Mouse (Mus musculus) MEL (cell line): ENCODE measurements around the gene Pdgfc. TPM values are rescaled to one million over a fixed set of nuclear protein-coding genes. Genes with fewer than 3 reads are reported as not detected.

Experiments used
- DNase-seq: peaks from one replicate; pipeline ENCODE4 v3.0.0; 2011; ENCODE audit warnings: low read depth, low spot score
- H3K27ac ChIP-seq: 2 replicates; pipeline ENCODE4 v1.5.1; 2012; ENCODE audit warnings: low read depth, mild to moderate bottlenecking, control low read depth, low read length, moderate library complexity; ENCODE audit not compliant: control insufficient read depth
- H3K27me3 ChIP-seq, 2 experiments: fragments of 150-350 bp in 1 of 2; sonication (generic) in 1 of 2; 2 replicates each; pipeline ENCODE4 v1.6.1; 2012; ENCODE audit warnings: low read length in 2 of 2, mild to moderate bottlenecking in 2 of 2, improper control_type of control experiment in 1 of 2, moderate library complexity in 1 of 2; ENCODE audit not compliant: insufficient read depth in 2 of 2, control insufficient read depth in 1 of 2
- H3K36me3 ChIP-seq, 2 experiments: 2 replicates each; pipeline ENCODE4 v1.6.1; 2012 to 2014; ENCODE audit warnings: low read length in 2 of 2, improper control_type of control experiment in 1 of 2, inconsistent platforms in 1 of 2, mild to moderate bottlenecking in 1 of 2; ENCODE audit not compliant: insufficient read depth in 2 of 2, control insufficient read depth in 1 of 2
- H3K4me1 ChIP-seq, 2 experiments: fragments of 150-350 bp in 1 of 2; sonication (generic) in 1 of 2; 2 replicates each; pipeline ENCODE4 v1.6.1; 2012; ENCODE audit warnings: low read length in 2 of 2, improper control_type of control experiment in 1 of 2, mild to moderate bottlenecking in 1 of 2; ENCODE audit not compliant: insufficient read depth in 2 of 2, control insufficient read depth in 1 of 2
- H3K4me3 ChIP-seq, 2 experiments: fragments of 150-350 bp in 1 of 2; sonication (generic) in 1 of 2; 2 replicates each; pipeline ENCODE4 v1.5.1; 2012; ENCODE audit warnings: low read depth in 2 of 2, low read length in 2 of 2, mild to moderate bottlenecking in 2 of 2, moderate library complexity in 2 of 2, control low read depth in 1 of 2, improper control_type of control experiment in 1 of 2; ENCODE audit not compliant: control insufficient read depth in 1 of 2, insufficient read depth in 1 of 2
- H3K79me2 ChIP-seq: 2 replicates; pipeline ENCODE4 v1.6.1; 2012; ENCODE audit warnings: mild to moderate bottlenecking, low read length, moderate library complexity; ENCODE audit not compliant: control insufficient read depth, poor library complexity, insufficient read depth
- H3K9ac ChIP-seq: 2 replicates; pipeline ENCODE4 v1.6.1; 2012; ENCODE audit warnings: low read depth, mild to moderate bottlenecking, control low read depth, low read length, moderate library complexity; ENCODE audit not compliant: control insufficient read depth, poor library complexity, severe bottlenecking
- H3K9me3 ChIP-seq: fragments of 150-350 bp; sonication (generic); replicated peaks from 2 replicates; pipeline ENCODE4 v1.6.1; 2012; ENCODE audit warnings: mild to moderate bottlenecking, low read length, improper control_type of control experiment, moderate library complexity; ENCODE audit not compliant: insufficient read depth
- BHLHE40 ChIP-seq: IDR thresholded peaks from 2 replicates; pipeline ENCODE4 v1.6.1; 2012; ENCODE audit warnings: low read depth, mild to moderate bottlenecking, inconsistent platforms, low read length, improper control_type of control experiment, borderline replicate concordance
- CHD1 ChIP-seq: IDR thresholded peaks from 2 replicates; pipeline ENCODE4 v1.6.1; 2012; ENCODE audit warnings: low read depth, mild to moderate bottlenecking, inconsistent platforms, low read length, improper control_type of control experiment
- CHD2 ChIP-seq: IDR thresholded peaks from 2 replicates; pipeline ENCODE4 v1.6.1; 2011; ENCODE audit warnings: low read length, improper control_type of control experiment
- CTCF ChIP-seq, 3 experiments: IDR thresholded peaks in 2 of 3; conservative IDR thresholded peaks in 1 of 3; 2 replicates each; pipeline ENCODE4 v1.5.1; 2011 to 2012; ENCODE audit warnings: low read length in 3 of 3, low read depth in 2 of 3, mild to moderate bottlenecking in 2 of 3, improper control_type of control experiment in 1 of 3, inconsistent platforms in 1 of 3, mixed read lengths in 1 of 3, moderate library complexity in 1 of 3; ENCODE audit not compliant: control insufficient read depth in 1 of 3, insufficient read depth in 1 of 3, poor library complexity in 1 of 3, severe bottlenecking in 1 of 3
- E2F4 ChIP-seq: IDR thresholded peaks from 2 replicates; pipeline ENCODE4 v1.6.1; 2011; ENCODE audit warnings: low read depth, low read length, improper control_type of control experiment, borderline replicate concordance
- ELF1 ChIP-seq: IDR thresholded peaks from 2 replicates; pipeline ENCODE4 v1.6.1; 2014; ENCODE audit warnings: low read depth, mild to moderate bottlenecking, inconsistent platforms, low read length, improper control_type of control experiment, moderate library complexity
- ETS1 ChIP-seq: IDR thresholded peaks from 2 replicates; pipeline ENCODE4 v1.6.1; 2012; ENCODE audit warnings: low read depth, mild to moderate bottlenecking, inconsistent platforms, low read length, improper control_type of control experiment, moderate library complexity
- HCFC1 ChIP-seq: IDR thresholded peaks from 2 replicates; pipeline ENCODE4 v1.6.1; 2012; ENCODE audit warnings: low read depth, mild to moderate bottlenecking, inconsistent platforms, low read length, improper control_type of control experiment, moderate library complexity
- JUND ChIP-seq: IDR thresholded peaks from 2 replicates; pipeline ENCODE4 v1.6.1; 2011; ENCODE audit warnings: low read depth, mild to moderate bottlenecking, improper control_type of control experiment, low read length
- KAT2A ChIP-seq: conservative IDR thresholded peaks from 2 replicates; pipeline ENCODE4 v1.6.1; 2012; ENCODE audit warnings: low read depth, low read length, improper control_type of control experiment, inconsistent platforms
- MEF2A ChIP-seq: IDR thresholded peaks from 2 replicates; pipeline ENCODE4 v1.6.1; 2014; ENCODE audit warnings: low read depth, mild to moderate bottlenecking, inconsistent platforms, low read length, improper control_type of control experiment; ENCODE audit not compliant: poor library complexity, insufficient replicate concordance, severe bottlenecking; ENCODE audit errors: extremely low read depth
- MYC ChIP-seq: IDR thresholded peaks from 2 replicates; pipeline ENCODE4 v1.6.1; 2011; ENCODE audit warnings: low read depth, mild to moderate bottlenecking, low read length, improper control_type of control experiment, moderate library complexity
- NELFE ChIP-seq: IDR thresholded peaks from 2 replicates; pipeline ENCODE4 v1.6.1; 2011; ENCODE audit warnings: low read depth, low read length, improper control_type of control experiment
- NRF1 ChIP-seq: IDR thresholded peaks from 2 replicates; pipeline ENCODE4 v1.6.1; 2014; ENCODE audit warnings: low read depth, mild to moderate bottlenecking, inconsistent platforms, low read length, improper control_type of control experiment, moderate library complexity; ENCODE audit not compliant: poor library complexity, insufficient read depth, severe bottlenecking
- POLR2AphosphoS2 ChIP-seq: IDR thresholded peaks from 2 replicates; pipeline ENCODE4 v1.6.1; 2011; ENCODE audit warnings: low read length, improper control_type of control experiment
- RAD21 ChIP-seq: IDR thresholded peaks from 2 replicates; pipeline ENCODE4 v1.6.1; 2011; ENCODE audit warnings: mild to moderate bottlenecking, low read depth, low read length, improper control_type of control experiment
- RCOR1 ChIP-seq: IDR thresholded peaks from 2 replicates; pipeline ENCODE4 v1.6.1; 2012; ENCODE audit warnings: low read depth, mild to moderate bottlenecking, inconsistent platforms, low read length, improper control_type of control experiment
- SIN3A ChIP-seq: IDR thresholded peaks from 2 replicates; pipeline ENCODE4 v1.6.1; 2012; ENCODE audit warnings: low read length, improper control_type of control experiment, inconsistent platforms
- TAL1 ChIP-seq: IDR thresholded peaks from 2 replicates; pipeline ENCODE4 v1.6.1; 2012; ENCODE audit warnings: mild to moderate bottlenecking, inconsistent platforms, low read length, moderate library complexity, mixed read lengths
- TCF12 ChIP-seq: IDR thresholded peaks from 2 replicates; pipeline ENCODE4 v1.6.1; 2014; ENCODE audit warnings: low read depth, mild to moderate bottlenecking, inconsistent platforms, low read length, improper control_type of control experiment, moderate library complexity
- UBTF ChIP-seq: IDR thresholded peaks from 2 replicates; pipeline ENCODE4 v1.6.1; 2012; ENCODE audit warnings: low read depth, mild to moderate bottlenecking, inconsistent platforms, low read length, improper control_type of control experiment, moderate library complexity, borderline replicate concordance; ENCODE audit not compliant: insufficient read depth
- USF2 ChIP-seq, 2 experiments: IDR thresholded peaks; 2 replicates each; pipeline ENCODE4 v1.6.1; 2011 to 2012; ENCODE audit warnings: improper control_type of control experiment in 2 of 2, low read length in 2 of 2, borderline replicate concordance in 1 of 2, inconsistent platforms in 1 of 2, low read depth in 1 of 2, mild to moderate bottlenecking in 1 of 2; ENCODE audit not compliant: insufficient read depth in 1 of 2
- ZC3H11A ChIP-seq: IDR thresholded peaks from 2 replicates; pipeline ENCODE4 v1.6.1; 2012; ENCODE audit warnings: low read depth, mild to moderate bottlenecking, inconsistent platforms, low read length, improper control_type of control experiment
- ZKSCAN1 ChIP-seq: IDR thresholded peaks from 2 replicates; pipeline ENCODE4 v1.6.1; 2012; ENCODE audit warnings: low read depth, mild to moderate bottlenecking, inconsistent platforms, low read length, improper control_type of control experiment, moderate library complexity
- ZNF384 ChIP-seq: IDR thresholded peaks from 2 replicates; pipeline ENCODE4 v1.6.1; 2012; ENCODE audit warnings: low read depth, mild to moderate bottlenecking, inconsistent platforms, low read length, improper control_type of control experiment
- polyA plus RNA-seq, 2 experiments: library from polyadenylated mRNA; stranded (reverse) in 1 of 2; unstranded in 1 of 2; fragments of >175 nt in 1 of 2; fragments of >200 nt in 1 of 2; gene quantifications; 2 replicates each; pipeline versions ENCODE4 v1.2.1 to v1.2.4; 2012; ENCODE audit warnings: low replicate concordance in 2 of 2, low read depth in 1 of 2; ENCODE audit not compliant: insufficient read length in 2 of 2, insufficient read depth in 1 of 2, missing spikeins in 1 of 2
- total RNA-seq: library from RNA; depleted of rRNA; stranded (reverse); fragments of 300-350 nt; gene quantifications from 2 replicates; pipeline ENCODE4 v1.2.3, GENCODE M21; 2012

The Pdgfc gene
- total and polyA plus RNA-seq, 3 experiments, result not detected

GRCm38 (mm10) chr3:81181319-81182013 is 145.2 kb downstream of the Pdgfc start:
- Histone ChIP-seq H3K4me3 (no peak overlapping the region), H3K36me3 (no peaks in the 10 kb centered on the region)
- no peak for DNase-seq

GRCm38 (mm10) chr3:81196937-81197336 is 160.7 kb downstream of the Pdgfc start:
- H3K9ac ChIP-seq, result no peak overlapping the region
- no peak for TF ChIP-seq POLR2AphosphoS2
- TF ChIP-seq TAL1, result no peak
- no peak for TF ChIP-seq ZC3H11A
- TF ChIP-seq NELFE, result no peak
- no peak for TF ChIP-seq USF2 (IDR thresholded peaks at IDR 0.05; ENCODE audit: borderline replicate concordance in 1 of 2, insufficient read depth in 1 of 2, low read depth in 1 of 2, low read length in 2 of 2)
- TF ChIP-seq ZNF384, result no peak
- TF ChIP-seq CHD2, result no peak
- TF ChIP-seq JUND, result no peak
- no peak for TF ChIP-seq UBTF
- no peak for TF ChIP-seq TCF12
- no peak for TF ChIP-seq SIN3A
- TF ChIP-seq MEF2A, result no peak
- TF ChIP-seq ETS1, result no peak
- no peak for TF ChIP-seq RCOR1
- no peak for TF ChIP-seq HCFC1
- TF ChIP-seq KAT2A, result no peak
- no peak for TF ChIP-seq CHD1
- no peak for TF ChIP-seq RAD21
- TF ChIP-seq BHLHE40, result no peak
- TF ChIP-seq, all 39 proteins: peak for 0
- no peaks in the 10 kb centered on the region for H3K9me3 ChIP-seq
- no peak overlapping the region for H3K4me3 ChIP-seq
- no peak for DNase-seq
- H3K79me2 ChIP-seq, result no peaks in the 10 kb centered on the region
- no peaks in the 10 kb centered on the region for H3K36me3 ChIP-seq
- no peak overlapping the region for H3K27ac ChIP-seq
- H3K27me3 ChIP-seq, result no peaks in the 10 kb centered on the region
- no peaks in the 10 kb centered on the region for H3K4me1 ChIP-seq

More at GRCm38 (mm10) chr3:81181319-81182013, 145.2 kb downstream of the Pdgfc start:
- H3K9ac ChIP-seq, result no peak overlapping the region
- TF ChIP-seq MEF2A, result no peak
- no peak for TF ChIP-seq E2F4
- TF ChIP-seq ZKSCAN1, result no peak
- no peak for TF ChIP-seq NELFE
- TF ChIP-seq ZNF384, result no peak
- TF ChIP-seq TAL1, result no peak
- no peak for TF ChIP-seq ELF1
- no peak for TF ChIP-seq CTCF (IDR thresholded peaks at IDR 0.05 in 2 of 3, conservative IDR thresholded peaks at IDR 0.05 in 1 of 3; ENCODE audit: control insufficient read depth in 1 of 3, insufficient read depth in 1 of 3, low read depth in 2 of 3, low read length in 3 of 3, poor library complexity in 1 of 3, severe bottlenecking in 1 of 3)
- TF ChIP-seq NRF1, result no peak
- TF ChIP-seq RCOR1, result no peak
- TF ChIP-seq MYC, result no peak
- no peaks in the 10 kb centered on the region for H3K79me2 ChIP-seq
- H3K27ac ChIP-seq, result no peak overlapping the region
- H3K27me3 ChIP-seq, result no peaks in the 10 kb centered on the region
- H3K4me1 ChIP-seq, result no peaks in the 10 kb centered on the region
- H3K9me3 ChIP-seq, result no peaks in the 10 kb centered on the region
